Mouse (Mus musculus): Measurements from ENCODE around the gene Smarcad1.

DNA sequence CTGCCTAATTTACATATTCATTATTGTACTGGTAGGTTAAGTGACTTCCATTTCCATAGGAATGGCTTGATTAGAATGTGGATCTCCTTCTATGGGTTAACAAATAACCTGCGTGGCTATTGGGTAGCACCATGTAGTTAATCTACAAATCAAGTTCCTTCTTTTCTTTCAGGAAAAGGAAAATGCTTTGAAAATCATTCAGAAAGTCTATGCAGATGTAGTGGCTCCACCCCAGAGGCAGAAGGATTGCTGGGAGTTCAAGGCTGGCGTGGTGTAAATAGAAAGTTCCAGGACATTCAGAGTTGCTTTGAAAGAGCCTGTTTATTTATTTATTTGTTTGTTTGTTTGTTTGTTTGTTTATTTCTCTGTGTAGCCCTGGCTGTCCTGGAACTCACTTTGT, 7.7 kb upstream of the Smarcad1 start:
- TF ChIP-seq E2F4 (IDR thresholded peaks at IDR 0.05; ENCODE audit: insufficient read depth) (no peak), POLR2A (IDR thresholded peaks at IDR 0.05; ENCODE audit: insufficient read length, low read depth) (no peak), POLR2AphosphoS2 (IDR thresholded peaks at IDR 0.05; ENCODE audit: insufficient read length, low read depth) (no peak), TCF12 (IDR thresholded peaks at IDR 0.05; ENCODE audit: insufficient read depth, poor library complexity, severe bottlenecking) (no peak), USF1 (IDR thresholded peaks at IDR 0.05; ENCODE audit: low read depth) (no peak)
